Mouse (Mus musculus): ENCODE data around the gene Foxd4.
A peak's percentile ranks its signal among the peaks of the same experiment; 100 is the strongest.

Foxd4 gene

GRCm38 (mm10) chr19:24873873-24874272, 27.1 kb downstream of the Foxd4 start:
- no peak for DNase-seq

- peak; percentile 15 to 63 for DNase-seq
Measured at GRCm38 (mm10) chr19:24871037-24871635, 29.9 kb downstream of the Foxd4 start.

- no peak for DNase-seq
Measured at GRCm38 (mm10) chr19:24865436-24865835, 35.6 kb downstream of the Foxd4 start.

GRCm38 (mm10) chr19:24861612-24862451, 39.2 kb downstream of the Foxd4 start, which contains the start of gene Pgm5:
TSS of gene Pgm5 (minus strand) at chr19:24861855.
- DNase-seq, result no peak

- DNase-seq, result no peak
Measured at GRCm38 (mm10) chr19:24861276-24861611, 39.8 kb downstream of the Foxd4 start.

GRCm38 (mm10) chr19:24851456-24852315, 49.3 kb downstream of the Foxd4 start:
- no peak for DNase-seq
